Mouse (Mus musculus): ENCODE results near the gene Cdh23. TPM values are rescaled to one million over a fixed set of nuclear protein-coding genes. Genes with fewer than 3 reads are reported as not detected.

Cdh23 gene
- polyA plus RNA-seq, 1 experiment from 2014 or later, result 0.87 TPM

DNA sequence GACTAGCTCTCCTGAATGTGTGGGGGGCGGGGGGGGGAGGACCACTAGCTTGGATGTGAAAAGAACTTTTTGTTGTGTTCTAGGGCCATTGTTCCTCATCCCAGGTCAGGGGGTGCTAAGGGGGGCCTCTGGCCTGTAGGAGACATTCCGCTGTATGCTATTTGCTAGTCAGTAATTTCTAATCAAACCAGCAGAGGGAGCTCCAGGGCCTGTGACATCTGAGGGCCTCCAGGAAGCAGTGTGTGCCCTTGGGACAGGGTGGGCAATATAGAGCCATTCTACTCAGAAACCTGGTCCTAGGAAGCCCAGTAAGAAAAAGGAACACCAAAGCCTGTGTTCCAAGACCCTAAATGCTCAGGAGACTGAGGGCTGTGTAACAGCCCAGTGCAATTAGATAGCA lies 164.9 kb downstream of the Cdh23 start:
- H3K9me3 ChIP-seq (replicated peaks; ENCODE audit: control insufficient read depth, low read length), result no peaks in the 10 kb centered on the region
- H3K27me3 ChIP-seq (ENCODE audit: control insufficient read depth, insufficient read depth, low read length), result no peaks in the 10 kb centered on the region
- no peaks in the 10 kb centered on the region for H3K4me1 ChIP-seq (ENCODE audit: control insufficient read depth, insufficient read depth, low read length)
- H3K4me2 ChIP-seq (ENCODE audit: low read depth, low read length), result no peak overlapping the region
- H3K4me3 ChIP-seq (ENCODE audit: low read depth, low read length), result no peak overlapping the region
- H3K36me3 ChIP-seq (replicated peaks; ENCODE audit: control insufficient read depth, insufficient read depth, low read depth, low read length), result no peaks in the 10 kb centered on the region
- DNase-seq (ENCODE audit: low spot score) (peak; percentile 83), ATAC-seq (replicated peaks; ENCODE audit: insufficient number of reproducible peaks, low FRiP score, low TSS enrichment, low read depth) (no peak)
- H3K27ac ChIP-seq (replicated peaks; ENCODE audit: low read depth, low read length), result no peak overlapping the region
- no peak overlapping the region for H3K9ac ChIP-seq (replicated peaks; ENCODE audit: low read length)
- 26% methylated on average over 2 of the region's 2 CpGs for WGBS

DNA sequence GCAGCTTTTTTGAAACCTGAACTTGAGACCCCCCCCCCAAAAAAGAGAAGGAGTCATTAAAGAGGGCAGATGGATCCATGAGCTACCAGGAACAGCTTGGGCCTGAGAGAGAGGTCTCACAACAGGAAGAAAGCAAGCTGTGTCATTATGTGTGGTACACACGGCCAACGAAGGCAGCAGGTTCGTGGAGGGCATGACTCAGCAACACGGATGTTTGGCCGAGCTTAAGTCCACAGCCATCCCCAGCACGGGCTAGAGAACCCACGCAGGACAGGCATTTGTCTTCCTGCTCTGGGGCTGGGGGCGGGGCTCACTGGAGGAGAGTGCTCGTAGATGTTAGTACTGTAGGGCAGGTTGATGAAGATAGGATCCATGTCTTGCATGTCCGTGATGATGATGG lies 165.7 kb downstream of the Cdh23 start:
- no peak for ATAC-seq (replicated peaks; ENCODE audit: insufficient number of reproducible peaks, low FRiP score, low TSS enrichment, low read depth)
- Histone ChIP-seq H3K9ac (replicated peaks; ENCODE audit: low read length) (no peak overlapping the region), H3K4me3 (ENCODE audit: low read depth, low read length) (no peak overlapping the region), H3K27ac (replicated peaks; ENCODE audit: low read depth, low read length) (no peak overlapping the region), H3K4me1 (ENCODE audit: control insufficient read depth, insufficient read depth, low read length) (no peaks in the 10 kb centered on the region), H3K36me3 (replicated peaks; ENCODE audit: control insufficient read depth, insufficient read depth, low read depth, low read length) (no peaks in the 10 kb centered on the region), H3K27me3 (ENCODE audit: control insufficient read depth, insufficient read depth, low read length) (no peaks in the 10 kb centered on the region), H3K9me3 (replicated peaks; ENCODE audit: control insufficient read depth, low read length) (no peaks in the 10 kb centered on the region), H3K4me2 (ENCODE audit: low read depth, low read length) (no peak overlapping the region)
- DNase-seq (ENCODE audit: low spot score), result no peak
- 79% methylated on average over 10 of the region's 10 CpGs for WGBS

DNA sequence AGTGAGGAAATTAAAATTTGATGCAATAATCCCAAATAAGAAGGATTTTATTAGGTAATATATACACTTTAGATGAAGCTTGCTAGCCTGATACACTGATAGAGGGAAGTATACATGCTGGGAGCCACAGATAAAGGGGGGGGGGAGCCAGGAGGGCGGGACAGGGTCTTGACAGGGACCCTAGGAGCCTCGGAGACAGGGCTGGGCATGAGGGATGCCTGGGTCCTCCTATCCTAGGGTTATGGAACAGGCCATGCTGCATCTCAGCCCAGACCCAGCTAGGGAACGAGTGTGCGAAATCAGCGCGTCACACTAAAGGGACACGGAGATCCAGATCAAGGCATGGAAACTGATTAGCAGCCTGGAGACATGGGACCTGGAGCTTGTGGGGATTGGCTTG lies 168.3 kb downstream of the Cdh23 start:
- 70% methylated on average over 7 of the region's 7 CpGs for WGBS
- no peak overlapping the region for H3K27ac ChIP-seq (replicated peaks; ENCODE audit: low read depth, low read length)
- no peak overlapping the region for H3K9ac ChIP-seq (replicated peaks; ENCODE audit: low read length)
- H3K4me1 ChIP-seq (ENCODE audit: control insufficient read depth, insufficient read depth, low read length), result no peaks in the 10 kb centered on the region
- H3K36me3 ChIP-seq (replicated peaks; ENCODE audit: control insufficient read depth, insufficient read depth, low read depth, low read length), result no peaks in the 10 kb centered on the region
- no peak overlapping the region for H3K4me2 ChIP-seq (ENCODE audit: low read depth, low read length)
- ATAC-seq (replicated peaks; ENCODE audit: insufficient number of reproducible peaks, low FRiP score, low TSS enrichment, low read depth) (no peak), DNase-seq (ENCODE audit: low spot score) (no peak)
- H3K27me3 ChIP-seq (ENCODE audit: control insufficient read depth, insufficient read depth, low read length), result no peaks in the 10 kb centered on the region
- no peak overlapping the region for H3K4me3 ChIP-seq (ENCODE audit: low read depth, low read length)
- H3K9me3 ChIP-seq (replicated peaks; ENCODE audit: control insufficient read depth, low read length), result no peaks in the 10 kb centered on the region

DNA sequence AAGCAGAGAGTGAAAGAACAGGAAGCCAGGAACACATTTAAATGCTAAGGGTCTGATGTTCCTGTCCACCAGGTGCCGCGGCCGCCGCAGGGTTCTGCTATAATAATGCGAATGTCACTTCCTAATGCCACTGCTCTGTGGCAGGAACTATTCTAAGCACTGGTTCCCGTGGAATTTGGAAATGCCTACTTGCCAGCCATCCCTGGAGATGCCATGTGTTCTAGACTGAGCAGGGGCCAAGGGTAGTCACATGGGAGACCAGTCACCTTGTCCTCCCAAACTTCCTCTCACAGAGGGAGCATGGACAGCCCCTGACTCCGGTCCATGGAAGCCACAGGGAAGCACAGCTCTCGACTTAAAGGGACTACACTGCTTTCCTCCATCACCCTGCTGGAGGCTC lies 171.2 kb downstream of the Cdh23 start:
- no peak overlapping the region for H3K9ac ChIP-seq (replicated peaks; ENCODE audit: low read length)
- ATAC-seq (replicated peaks; ENCODE audit: insufficient number of reproducible peaks, low FRiP score, low TSS enrichment, low read depth) (no peak), DNase-seq (ENCODE audit: low spot score) (no peak)
- no peaks in the 10 kb centered on the region for H3K27me3 ChIP-seq (ENCODE audit: control insufficient read depth, insufficient read depth, low read length)
- H3K4me1 ChIP-seq (ENCODE audit: control insufficient read depth, insufficient read depth, low read length), result no peaks in the 10 kb centered on the region
- no peaks in the 10 kb centered on the region for H3K9me3 ChIP-seq (replicated peaks; ENCODE audit: control insufficient read depth, low read length)
- H3K4me2 ChIP-seq (ENCODE audit: low read depth, low read length), result no peak overlapping the region
- no peak overlapping the region for H3K27ac ChIP-seq (replicated peaks; ENCODE audit: low read depth, low read length)
- 76% methylated on average over 8 of the region's 8 CpGs for WGBS
- H3K36me3 ChIP-seq (replicated peaks; ENCODE audit: control insufficient read depth, insufficient read depth, low read depth, low read length), result no peaks in the 10 kb centered on the region
- no peak overlapping the region for H3K4me3 ChIP-seq (ENCODE audit: low read depth, low read length)

DNA sequence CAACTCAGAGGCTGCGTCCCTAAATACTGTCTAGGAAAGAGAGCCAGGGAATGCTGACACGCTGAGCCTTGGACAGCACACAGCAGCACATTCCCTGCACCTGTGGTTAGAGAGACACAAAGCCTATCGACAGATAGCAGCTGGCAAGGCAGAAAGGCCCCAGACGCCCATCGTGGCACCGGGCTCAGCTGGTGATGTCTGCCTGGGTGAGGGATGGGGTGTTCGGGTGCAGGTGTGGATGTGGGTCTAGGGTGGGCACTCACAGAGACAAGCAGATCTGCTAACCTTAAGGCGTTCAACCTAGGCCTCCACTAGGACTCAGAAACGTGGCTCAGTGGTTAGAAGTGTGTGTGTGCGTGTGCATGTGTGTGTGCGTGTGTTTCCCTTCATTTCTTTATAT lies 180.0 kb downstream of the Cdh23 start:
- WGBS, result 88% methylated on average over 11 of the region's 11 CpGs
- Histone ChIP-seq H3K9ac (replicated peaks; ENCODE audit: low read length) (no peak overlapping the region), H3K9me3 (replicated peaks; ENCODE audit: control insufficient read depth, low read length) (no peaks in the 10 kb centered on the region), H3K27me3 (ENCODE audit: control insufficient read depth, insufficient read depth, low read length) (no peaks in the 10 kb centered on the region), H3K36me3 (replicated peaks; ENCODE audit: control insufficient read depth, insufficient read depth, low read depth, low read length) (no peaks in the 10 kb centered on the region), H3K27ac (replicated peaks; ENCODE audit: low read depth, low read length) (no peak overlapping the region), H3K4me3 (ENCODE audit: low read depth, low read length) (no peak overlapping the region), H3K4me1 (ENCODE audit: control insufficient read depth, insufficient read depth, low read length) (no peaks in the 10 kb centered on the region), H3K4me2 (ENCODE audit: low read depth, low read length) (no peak overlapping the region)
- ATAC-seq (replicated peaks; ENCODE audit: insufficient number of reproducible peaks, low FRiP score, low TSS enrichment, low read depth), result no peak
- DNase-seq (ENCODE audit: low spot score), result no peak

DNA sequence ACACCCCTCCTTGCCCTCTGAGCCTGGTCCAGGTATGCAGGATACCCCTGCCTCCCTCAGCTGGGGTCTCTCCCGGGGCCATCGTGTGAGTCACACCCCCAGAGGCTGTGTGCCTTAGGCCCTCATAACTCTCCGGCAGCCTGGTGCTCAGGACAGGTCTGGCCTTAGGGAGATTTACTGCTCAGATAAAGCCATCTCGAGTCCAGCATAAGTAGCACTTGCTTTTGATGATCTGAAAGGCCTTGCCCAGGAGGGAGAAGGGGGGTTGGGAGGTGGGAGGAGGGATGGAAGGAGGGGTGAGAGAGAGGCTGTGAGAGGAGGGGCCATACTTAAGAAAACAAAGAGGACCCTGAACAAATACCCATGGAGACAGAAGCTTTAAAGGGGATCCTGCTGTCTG lies 197.8 kb downstream of the Cdh23 start:
- Histone ChIP-seq H3K4me1 (ENCODE audit: control insufficient read depth, insufficient read depth, low read length) (no peaks in the 10 kb centered on the region), H3K9ac (replicated peaks; ENCODE audit: low read length) (no peak overlapping the region), H3K4me3 (ENCODE audit: low read depth, low read length) (no peak overlapping the region), H3K9me3 (replicated peaks; ENCODE audit: control insufficient read depth, low read length) (no peaks in the 10 kb centered on the region), H3K36me3 (replicated peaks; ENCODE audit: control insufficient read depth, insufficient read depth, low read depth, low read length) (no peaks in the 10 kb centered on the region), H3K27me3 (ENCODE audit: control insufficient read depth, insufficient read depth, low read length) (no peaks in the 10 kb centered on the region), H3K4me2 (ENCODE audit: low read depth, low read length) (no peak overlapping the region), H3K27ac (replicated peaks; ENCODE audit: low read depth, low read length) (no peak overlapping the region)
- ATAC-seq (replicated peaks; ENCODE audit: insufficient number of reproducible peaks, low FRiP score, low TSS enrichment, low read depth), result 0 out of 2 replicates have a peak, but pooled peaks have one; percentile 32
- DNase-seq (ENCODE audit: low spot score), result no peak
- WGBS, result 29% methylated on average over 4 of the region's 4 CpGs

DNA sequence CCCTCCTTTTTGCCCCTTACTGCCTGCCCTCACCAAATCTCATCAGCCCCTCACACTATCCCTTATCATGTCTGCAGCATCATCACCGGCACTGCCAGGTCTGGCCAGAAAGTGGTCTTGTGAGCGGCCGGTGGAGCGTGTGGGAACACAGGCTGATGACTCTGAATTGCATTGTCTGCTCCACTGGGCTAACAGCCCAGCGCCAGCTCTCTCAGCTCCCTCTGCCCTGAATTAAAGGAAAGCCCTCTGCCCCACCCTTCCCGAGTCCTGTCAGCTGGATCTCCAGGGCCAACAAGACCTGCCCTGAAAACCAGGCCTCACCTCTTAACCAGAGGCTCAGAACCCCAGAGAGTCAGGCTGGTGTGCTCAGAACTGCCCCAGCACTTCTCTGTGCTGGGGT lies 201.2 kb downstream of the Cdh23 start:
- ATAC-seq (replicated peaks; ENCODE audit: insufficient number of reproducible peaks, low FRiP score, low TSS enrichment, low read depth) (no peak), DNase-seq (ENCODE audit: low spot score) (no peak)

DNA sequence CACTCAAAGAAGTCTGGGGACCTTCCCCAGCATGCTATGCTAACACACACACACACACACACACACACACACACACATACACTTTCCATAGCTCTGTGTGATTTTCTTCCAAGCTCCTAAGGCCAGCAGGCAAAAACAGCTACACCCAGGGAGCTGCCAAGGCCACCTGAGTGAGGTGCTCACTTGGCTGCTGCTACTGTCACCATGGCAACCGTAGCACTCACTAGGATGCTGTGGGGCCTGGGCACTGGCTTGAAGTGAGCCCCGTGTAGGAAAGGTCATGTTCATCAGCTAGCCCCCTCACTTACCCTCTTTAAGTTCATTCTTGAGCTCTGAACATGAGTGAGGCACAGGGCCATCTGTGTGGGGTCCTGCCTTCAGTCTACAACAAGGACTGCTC lies 204.8 kb downstream of the Cdh23 start:
- no peaks in the 10 kb centered on the region for H3K4me1 ChIP-seq (ENCODE audit: control insufficient read depth, insufficient read depth, low read length)
- WGBS, result 52% methylated on average over 2 of the region's 2 CpGs

More for the DNA sequence above, 201.2 kb downstream of the Cdh23 start:
- H3K9ac ChIP-seq (replicated peaks; ENCODE audit: low read length), result no peak overlapping the region
- no peaks in the 10 kb centered on the region for H3K4me1 ChIP-seq (ENCODE audit: control insufficient read depth, insufficient read depth, low read length)
- no peaks in the 10 kb centered on the region for H3K36me3 ChIP-seq (replicated peaks; ENCODE audit: control insufficient read depth, insufficient read depth, low read depth, low read length)
- H3K27me3 ChIP-seq (ENCODE audit: control insufficient read depth, insufficient read depth, low read length), result no peaks in the 10 kb centered on the region
- WGBS, result 28% methylated on average over 6 of the region's 6 CpGs
- H3K4me3 ChIP-seq (ENCODE audit: low read depth, low read length), result no peak overlapping the region
- H3K27ac ChIP-seq (replicated peaks; ENCODE audit: low read depth, low read length), result no peak overlapping the region
- H3K9me3 ChIP-seq (replicated peaks; ENCODE audit: control insufficient read depth, low read length), result no peaks in the 10 kb centered on the region
- no peak overlapping the region for H3K4me2 ChIP-seq (ENCODE audit: low read depth, low read length)

More for the DNA sequence above, 204.8 kb downstream of the Cdh23 start:
- Histone ChIP-seq H3K27me3 (ENCODE audit: control insufficient read depth, insufficient read depth, low read length) (no peaks in the 10 kb centered on the region), H3K9ac (replicated peaks; ENCODE audit: low read length) (no peak overlapping the region), H3K27ac (replicated peaks; ENCODE audit: low read depth, low read length) (no peak overlapping the region), H3K4me3 (ENCODE audit: low read depth, low read length) (no peak overlapping the region), H3K4me2 (ENCODE audit: low read depth, low read length) (no peak overlapping the region), H3K9me3 (replicated peaks; ENCODE audit: control insufficient read depth, low read length) (no peaks in the 10 kb centered on the region), H3K36me3 (replicated peaks; ENCODE audit: control insufficient read depth, insufficient read depth, low read depth, low read length) (no peaks in the 10 kb centered on the region)
- ATAC-seq (replicated peaks; ENCODE audit: insufficient number of reproducible peaks, low FRiP score, low TSS enrichment, low read depth) (no peak), DNase-seq (ENCODE audit: low spot score) (peak; percentile 18)
